Mouse (Mus musculus) CH12.LX (cell line): Measurements from ENCODE around the gene Slc25a18. TPM values are rescaled to one million over a fixed set of nuclear protein-coding genes. Genes with fewer than 3 reads are reported as not detected.

ENCODE experiments used
- DNase-seq: peaks from one replicate; pipeline ENCODE4 v3.0.0-alpha.2; 2013; ENCODE audit errors: extremely low read depth
- H3K27ac ChIP-seq: 2 replicates; pipeline ENCODE4 v1.5.1; 2012; ENCODE audit warnings: low read depth, mild to moderate bottlenecking, control low read depth, moderate library complexity; ENCODE audit not compliant: insufficient read depth
- H3K27me3 ChIP-seq: replicated peaks from 2 replicates; pipeline ENCODE3; 2012; ENCODE audit warnings: inconsistent platforms
- H3K36me3 ChIP-seq, 2 experiments: replicated peaks in 1 of 2; 2 replicates each; pipeline versions ENCODE3 to v1.6.1; 2012; ENCODE audit warnings: inconsistent platforms in 1 of 2, low read length in 1 of 2, mild to moderate bottlenecking in 1 of 2, mixed read lengths in 1 of 2, moderate library complexity in 1 of 2; ENCODE audit not compliant: control insufficient read depth in 1 of 2, insufficient read depth in 1 of 2
- H3K4me1 ChIP-seq, 2 experiments: 2 replicates each; pipeline ENCODE4 v1.6.1; 2012; ENCODE audit warnings: inconsistent platforms in 1 of 2, moderate library complexity in 1 of 2; ENCODE audit not compliant: insufficient read depth in 2 of 2, control insufficient read depth in 1 of 2
- H3K4me2 ChIP-seq: 2 replicates; pipeline ENCODE4 v1.6.1; 2012; ENCODE audit warnings: low read depth, mild to moderate bottlenecking, control low read depth; ENCODE audit not compliant: poor library complexity, insufficient read depth, severe bottlenecking
- H3K4me3 ChIP-seq, 3 experiments: fragments of 150-350 bp in 1 of 3; sonication (generic) in 1 of 3; replicated peaks in 1 of 3; 2 replicates each; pipeline versions ENCODE3 to v1.5.1; 2011 to 2012; ENCODE audit warnings: low read depth in 2 of 3, low read length in 2 of 3, mild to moderate bottlenecking in 2 of 3, moderate library complexity in 2 of 3, control low read depth in 1 of 3, improper control_type of control experiment in 1 of 3, inconsistent platforms in 1 of 3, mixed read lengths in 1 of 3; ENCODE audit not compliant: poor library complexity in 1 of 3
- H3K79me2 ChIP-seq: replicated peaks from 2 replicates; pipeline ENCODE4 v1.6.1; 2012; ENCODE audit warnings: mild to moderate bottlenecking, moderate library complexity; ENCODE audit not compliant: control insufficient read depth, poor library complexity, insufficient read depth, severe bottlenecking; ENCODE audit errors: extremely low read depth
- H3K9ac ChIP-seq: 2 replicates; pipeline ENCODE4 v1.6.1; 2012; ENCODE audit warnings: low read depth, mild to moderate bottlenecking, control low read depth, moderate library complexity; ENCODE audit not compliant: insufficient read depth
- H3K9me3 ChIP-seq: replicated peaks from 2 replicates; pipeline ENCODE3; 2012; ENCODE audit warnings: low read length, inconsistent platforms, mixed read lengths
- CTCF ChIP-seq, 2 experiments: IDR thresholded peaks in 1 of 2; conservative IDR thresholded peaks in 1 of 2; 2 replicates each; pipeline ENCODE4 v1.5.1; 2011 to 2012; ENCODE audit warnings: low read depth in 2 of 2, low read length in 2 of 2, improper control_type of control experiment in 1 of 2, inconsistent platforms in 1 of 2, mild to moderate bottlenecking in 1 of 2, moderate library complexity in 1 of 2
- ELF1 ChIP-seq: IDR thresholded peaks from 2 replicates; pipeline ENCODE4 v1.6.1; 2014; ENCODE audit warnings: low read depth, mild to moderate bottlenecking, inconsistent platforms, low read length, improper control_type of control experiment
- EP300 ChIP-seq: IDR thresholded peaks from 2 replicates; pipeline ENCODE4 v1.6.1; 2011; ENCODE audit warnings: low read length, improper control_type of control experiment
- ETS1 ChIP-seq: conservative IDR thresholded peaks from 2 replicates; pipeline ENCODE4 v1.6.1; 2012; ENCODE audit warnings: low read depth, mild to moderate bottlenecking, inconsistent platforms, low read length, improper control_type of control experiment, moderate library complexity
- HCFC1 ChIP-seq: IDR thresholded peaks from 2 replicates; pipeline ENCODE4 v1.6.1; 2012; ENCODE audit warnings: low read depth, mild to moderate bottlenecking, inconsistent platforms, low read length, improper control_type of control experiment
- JUND ChIP-seq: conservative IDR thresholded peaks from 2 replicates; pipeline ENCODE4 v1.6.1; 2011; ENCODE audit warnings: low read depth, low read length, improper control_type of control experiment
- MAX ChIP-seq: IDR thresholded peaks from 2 replicates; pipeline ENCODE4 v1.6.1; 2011; ENCODE audit warnings: low read length, improper control_type of control experiment
- MAZ ChIP-seq: IDR thresholded peaks from 2 replicates; pipeline ENCODE4 v1.6.1; 2012; ENCODE audit warnings: low read depth, mild to moderate bottlenecking, inconsistent platforms, low read length, improper control_type of control experiment, moderate library complexity
- MEF2A ChIP-seq: IDR thresholded peaks from 2 replicates; pipeline ENCODE4 v1.6.1; 2014; ENCODE audit warnings: low read depth, mild to moderate bottlenecking, inconsistent platforms, low read length, improper control_type of control experiment, borderline replicate concordance
- MXI1 ChIP-seq: IDR thresholded peaks from 2 replicates; pipeline ENCODE4 v1.6.1; 2011; ENCODE audit warnings: mild to moderate bottlenecking, low read depth, low read length, improper control_type of control experiment
- MYC ChIP-seq: IDR thresholded peaks from 2 replicates; pipeline ENCODE4 v1.6.1; 2011; ENCODE audit warnings: low read depth, mild to moderate bottlenecking, improper control_type of control experiment, low read length
- NELFE ChIP-seq: IDR thresholded peaks from 2 replicates; pipeline ENCODE4 v1.6.1; 2011; ENCODE audit warnings: low read depth, low read length, improper control_type of control experiment
- NRF1 ChIP-seq: IDR thresholded peaks from 2 replicates; pipeline ENCODE4 v1.6.1; 2014; ENCODE audit warnings: low read depth, mild to moderate bottlenecking, inconsistent platforms, low read length, improper control_type of control experiment, moderate library complexity
- PAX5 ChIP-seq: IDR thresholded peaks from 2 replicates; pipeline ENCODE4 v1.6.1; 2012; ENCODE audit warnings: low read length, inconsistent platforms, mixed read lengths
- POLR2A ChIP-seq: IDR thresholded peaks from 2 replicates; pipeline ENCODE4 v1.6.1; 2011; ENCODE audit warnings: low read depth, mild to moderate bottlenecking, improper control_type of control experiment, low read length
- RCOR1 ChIP-seq: conservative IDR thresholded peaks from 2 replicates; pipeline ENCODE4 v1.6.1; 2012; ENCODE audit warnings: low read depth, mild to moderate bottlenecking, inconsistent platforms, low read length, improper control_type of control experiment
- SIN3A ChIP-seq: IDR thresholded peaks from 2 replicates; pipeline ENCODE4 v1.6.1; 2012; ENCODE audit warnings: low read length, improper control_type of control experiment, inconsistent platforms
- SMC3 ChIP-seq: IDR thresholded peaks from 2 replicates; pipeline ENCODE4 v1.6.1; 2011; ENCODE audit warnings: low read depth, low read length, improper control_type of control experiment
- TBP ChIP-seq: conservative IDR thresholded peaks from 2 replicates; pipeline ENCODE4 v1.6.1; 2011; ENCODE audit warnings: low read depth, low read length, improper control_type of control experiment
- UBTF ChIP-seq: IDR thresholded peaks from 2 replicates; pipeline ENCODE4 v1.6.1; 2012; ENCODE audit warnings: low read depth, mild to moderate bottlenecking, inconsistent platforms, low read length, improper control_type of control experiment, moderate library complexity
- ZC3H11A ChIP-seq: IDR thresholded peaks from 2 replicates; pipeline ENCODE4 v1.6.1; 2012; ENCODE audit warnings: low read depth, mild to moderate bottlenecking, inconsistent platforms, low read length, improper control_type of control experiment
- ZMIZ1 ChIP-seq: IDR thresholded peaks from 2 replicates; pipeline ENCODE4 v1.6.1; 2012; ENCODE audit warnings: low read depth, mild to moderate bottlenecking, inconsistent platforms, low read length, improper control_type of control experiment
- dilution Hi-C: fragments of 300-500 bp; cut with MboI; formaldehyde crosslinking; loops from 2 replicates; pipeline ENCODE4 v1.14.3; 2020; ENCODE audit warnings: low sequenced_read_pairs; ENCODE audit not compliant: extremely low pct_unique_long_range_greater_than_20kb, extremely low pct_ligation_motif_present
- in situ Hi-C: fragments of 300-500 bp; cut with MboI; formaldehyde crosslinking; loops from 3 replicates; pipeline ENCODE4 v1.14.3; 2019; ENCODE audit warnings: low sequenced_read_pairs, low pct_ligation_motif_present, low pct_unique_long_range_greater_than_20kb, mixed read lengths
- polyA plus RNA-seq: library from polyadenylated mRNA; unstranded; fragments of >175 nt; gene quantifications from 2 replicates; pipeline ENCODE4 v1.2.1, GENCODE M21; 2012; ENCODE audit warnings: low read depth; ENCODE audit not compliant: insufficient read length
- total RNA-seq, 2 experiments: library from RNA; depleted of rRNA; stranded (reverse); fragments of 300-350 nt in 1 of 2; fragments of >200 nt in 1 of 2; gene quantifications; 2 replicates each; pipeline ENCODE4 v1.2.3; 2012 to 2014

Gene Slc25a18
- total and polyA plus RNA-seq, 3 experiments = 0.08 to 0.51 (median 0.19) TPM

- TF ChIP-seq NRF1 = peak; percentile 93
- TF ChIP-seq UBTF = peak; percentile 48; the same call in 1 of the 2 replicates
- no peak for TF ChIP-seq ETS1
- no peak for TF ChIP-seq PAX5
- no peak for TF ChIP-seq MYC
- TF ChIP-seq HCFC1 = peak; percentile 77
- TF ChIP-seq JUND = no peak
- TF ChIP-seq RCOR1 = no peak
- TF ChIP-seq SMC3 = no peak
- TF ChIP-seq MAX = no peak
- no peak for TF ChIP-seq MEF2A
- TF ChIP-seq MXI1 = 0 out of 2 replicates have a peak, but pooled peaks have one; percentile 23
- TF ChIP-seq EP300 = no peak
These were observed 49.0 kb downstream of the Slc25a18 start, which contains the start of gene Atp6v1e1 (continued) for GRCm38 (mm10) chr6:120822307-120822928.

- in situ Hi-C loops = no loop called here
- H3K9me3 ChIP-seq = peaks cover 8% of the 10 kb centered on the region
- peaks cover 8 to 18% of the 10 kb centered on the region in 2 experiments for H3K36me3 ChIP-seq
- TF ChIP-seq CTCF (conservative IDR thresholded peaks at IDR 0.05 in 1 of 2, IDR thresholded peaks at IDR 0.05 in 1 of 2; ENCODE audit: low read depth in 2 of 2, low read length in 2 of 2) (peak in 1 of 2 experiments; percentile 38; a peak in 2 of 4 replicates), SMC3 (peak; percentile 9; the same call in 1 of the 2 replicates), MXI1 (no peak)
- TF ChIP-seq, all 38 proteins: peak for 2
- Histone ChIP-seq H3K4me1 (peaks cover 6 to 23% of the 10 kb centered on the region in 2 experiments; a peak in 3 of 4 replicates), H3K79me2 (peaks cover 38% of the 10 kb centered on the region), H3K27me3 (no peaks in the 10 kb centered on the region), H3K4me3 (peak overlapping the region in 1 of 3 experiments; percentile 76), H3K4me2 (no peak overlapping the region), H3K27ac (no peak overlapping the region), H3K9ac (no peak overlapping the region)
- dilution Hi-C loops = no loop called here
- no peak for DNase-seq
These were observed 49.7 kb downstream of the Slc25a18 start for GRCm38 (mm10) chr6:120822937-120823614.

- no peak overlapping the region for H3K27ac ChIP-seq
These were observed 56.7 kb downstream of the Slc25a18 start for GRCm38 (mm10) chr6:120830056-120830455.

More at GRCm38 (mm10) chr6:120830056-120830455, 56.7 kb downstream of the Slc25a18 start:
- TF ChIP-seq MAZ (no peak), SIN3A (no peak), CTCF (conservative IDR thresholded peaks at IDR 0.05 in 1 of 2, IDR thresholded peaks at IDR 0.05 in 1 of 2; ENCODE audit: low read depth in 2 of 2, low read length in 2 of 2) (no peak), ZC3H11A (no peak), POLR2A (no peak), ZMIZ1 (no peak), NELFE (no peak), ELF1 (no peak), TBP (no peak), MEF2A (no peak)
- dilution Hi-C loops = no loop called here
- no peak overlapping the region for H3K9ac ChIP-seq
- H3K36me3 ChIP-seq = no peaks in the 10 kb centered on the region
- DNase-seq = no peak
- in situ Hi-C loops = no loop called here
- 0 out of 4 replicates have a peak, but pooled peaks cover 0 to 3% of the 10 kb centered on the region in 2 experiments for H3K4me1 ChIP-seq
- no peaks in the 10 kb centered on the region for H3K9me3 ChIP-seq
- H3K4me3 ChIP-seq = no peak overlapping the region
- H3K27me3 ChIP-seq = no peaks in the 10 kb centered on the region
- H3K4me2 ChIP-seq = no peak overlapping the region
- H3K79me2 ChIP-seq = no peaks in the 10 kb centered on the region
